Mouse (Mus musculus) layer of hippocampus, adult 9-11 months (tissue): ENCODE data around the gene Nppb.

Experiments
- DNase-seq: peaks from one replicate; pipeline ENCODE4 v3.0.0; 2022

Nppb gene

DNA sequence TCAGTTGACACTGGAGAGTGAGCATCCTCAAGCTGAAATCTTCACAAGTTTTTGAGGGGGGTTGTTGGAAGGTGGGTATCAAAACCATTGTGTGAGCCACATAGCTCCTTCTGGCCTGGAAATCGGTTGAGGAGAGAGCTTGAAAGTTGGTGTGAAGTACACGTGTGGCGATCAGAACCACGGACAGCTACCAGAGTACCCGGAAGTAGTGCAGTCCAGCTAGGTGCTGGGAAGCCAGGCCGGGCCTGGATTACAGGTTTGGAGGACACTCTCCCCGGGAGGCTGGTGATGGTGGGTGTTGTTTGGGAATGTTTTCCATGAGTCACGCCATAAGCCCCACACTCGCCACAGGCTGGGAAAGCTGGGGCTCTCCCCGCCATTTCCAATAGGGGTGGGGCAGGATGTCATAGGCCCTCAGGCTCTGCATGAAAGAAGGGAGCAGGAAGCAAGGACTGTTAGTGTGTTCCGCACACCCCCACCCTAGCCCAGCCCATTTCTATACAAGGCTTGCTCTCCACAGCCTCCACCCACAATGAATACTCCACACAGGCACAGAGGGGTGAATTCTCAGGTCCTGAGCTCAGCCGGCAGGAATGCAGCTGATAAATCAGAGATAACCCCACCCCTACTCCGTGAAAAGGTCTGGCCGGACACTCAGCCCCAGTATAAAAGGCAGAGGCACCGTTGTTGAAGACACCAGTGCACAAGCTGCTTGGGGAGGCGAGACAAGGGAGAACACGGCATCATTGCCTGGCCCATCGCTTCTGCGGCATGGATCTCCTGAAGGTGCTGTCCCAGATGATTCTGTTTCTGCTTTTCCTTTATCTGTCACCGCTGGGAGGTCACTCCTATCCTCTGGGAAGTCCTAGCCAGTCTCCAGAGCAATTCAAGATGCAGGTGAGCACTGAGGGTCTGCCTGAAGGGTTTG is at the start of gene Nppb:
Gene Nppb (plus strand): TSS at position 584 of the 928 bp plus-strand sequence.
- no peak for DNase-seq

DNA sequence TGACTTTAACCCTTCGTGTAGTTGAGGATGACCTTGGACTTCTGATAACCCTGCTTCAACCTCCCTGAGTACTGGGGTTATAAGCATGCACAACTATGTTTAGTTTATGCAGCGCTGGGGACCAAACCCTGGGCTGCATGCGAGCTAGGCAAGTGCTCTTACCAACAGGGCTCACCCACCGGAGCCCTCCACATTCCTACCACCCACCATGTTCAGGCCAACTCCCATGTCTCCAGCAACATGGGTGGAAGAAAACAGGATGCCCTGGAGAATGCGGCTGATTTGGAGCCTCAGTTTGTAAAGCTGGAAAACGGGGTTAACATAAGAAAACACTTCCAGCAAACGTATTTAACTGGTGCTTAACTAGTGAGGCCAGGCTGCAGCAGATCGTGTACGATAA is 49.7 kb upstream of the Nppb start:
- no peak for DNase-seq

DNA sequence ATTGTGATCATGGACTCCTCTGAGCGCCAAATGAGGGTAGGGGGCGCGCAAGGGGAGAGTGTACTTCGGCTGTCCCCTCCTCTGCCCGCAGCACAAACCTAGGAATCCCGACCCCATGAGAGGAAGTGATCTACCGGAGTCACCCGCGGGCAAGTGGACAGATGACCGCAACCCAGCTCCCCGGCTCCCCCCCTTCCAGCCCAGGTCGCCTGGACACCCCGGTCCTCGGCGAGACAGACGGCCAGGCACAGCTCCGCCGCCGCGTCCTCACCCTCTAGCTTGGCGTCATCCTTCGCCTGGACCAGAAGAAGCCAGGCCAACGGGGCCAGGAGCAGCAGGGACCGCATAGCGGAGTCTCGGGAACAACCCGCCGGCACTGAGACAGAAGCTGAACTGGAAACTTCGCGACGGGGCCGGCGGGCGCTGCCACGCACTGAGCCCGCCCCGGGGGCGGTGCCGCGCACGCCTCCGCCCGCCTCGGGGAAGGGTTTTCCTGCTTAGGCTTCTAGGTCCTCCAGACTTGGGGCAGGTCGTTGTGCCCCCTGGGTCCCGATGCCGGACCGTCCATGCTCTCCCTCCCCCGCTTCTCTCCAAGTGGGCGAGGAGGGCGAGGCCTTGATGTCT is 49.1 kb upstream of the Nppb start, which contains the start of gene Plod1:
Gene Plod1 (minus strand): TSS at position 437 of the 624 bp plus-strand sequence.
- peak; percentile 74 for DNase-seq

DNA sequence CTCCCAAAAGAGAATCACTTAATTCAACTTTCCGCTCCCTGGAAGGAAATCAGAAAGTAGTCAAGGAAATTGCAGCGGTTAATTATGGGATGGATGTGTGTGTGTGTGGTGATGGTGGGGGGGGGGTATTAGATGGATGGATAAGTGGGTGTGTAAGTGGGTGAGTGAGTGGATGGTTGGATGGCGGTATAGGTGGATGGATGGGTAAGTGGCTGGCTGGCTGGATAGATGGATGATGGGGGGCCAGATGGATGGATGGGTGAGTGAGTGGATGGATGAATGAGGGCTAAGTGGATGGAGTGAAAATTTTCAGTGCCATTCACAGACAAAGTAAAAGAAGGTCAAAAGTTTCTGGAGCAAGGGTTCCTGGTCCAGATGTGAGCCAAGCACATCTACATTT is 48.6 kb upstream of the Nppb start:
- no peak for DNase-seq

DNA sequence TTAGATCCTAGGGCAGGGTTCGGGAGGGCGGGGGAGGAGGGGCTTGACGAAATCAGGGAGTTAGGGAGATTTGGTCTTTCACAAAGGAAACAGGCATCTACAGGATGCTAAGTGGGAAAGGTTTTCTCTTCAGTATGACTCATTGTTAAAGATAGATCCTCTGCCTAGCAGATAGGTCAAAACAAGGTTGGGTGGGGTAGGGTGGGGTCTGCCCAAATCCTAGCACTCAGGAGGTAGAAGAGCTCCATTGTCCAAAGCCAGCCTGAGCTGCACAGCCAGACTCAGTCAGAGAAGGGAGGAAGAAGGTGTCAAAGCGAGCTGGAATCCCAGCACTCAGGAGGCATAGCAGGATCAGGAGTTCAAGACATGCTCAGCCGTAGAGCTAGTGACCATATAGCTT is 48.1 kb upstream of the Nppb start:
- DNase-seq: no peak

DNA sequence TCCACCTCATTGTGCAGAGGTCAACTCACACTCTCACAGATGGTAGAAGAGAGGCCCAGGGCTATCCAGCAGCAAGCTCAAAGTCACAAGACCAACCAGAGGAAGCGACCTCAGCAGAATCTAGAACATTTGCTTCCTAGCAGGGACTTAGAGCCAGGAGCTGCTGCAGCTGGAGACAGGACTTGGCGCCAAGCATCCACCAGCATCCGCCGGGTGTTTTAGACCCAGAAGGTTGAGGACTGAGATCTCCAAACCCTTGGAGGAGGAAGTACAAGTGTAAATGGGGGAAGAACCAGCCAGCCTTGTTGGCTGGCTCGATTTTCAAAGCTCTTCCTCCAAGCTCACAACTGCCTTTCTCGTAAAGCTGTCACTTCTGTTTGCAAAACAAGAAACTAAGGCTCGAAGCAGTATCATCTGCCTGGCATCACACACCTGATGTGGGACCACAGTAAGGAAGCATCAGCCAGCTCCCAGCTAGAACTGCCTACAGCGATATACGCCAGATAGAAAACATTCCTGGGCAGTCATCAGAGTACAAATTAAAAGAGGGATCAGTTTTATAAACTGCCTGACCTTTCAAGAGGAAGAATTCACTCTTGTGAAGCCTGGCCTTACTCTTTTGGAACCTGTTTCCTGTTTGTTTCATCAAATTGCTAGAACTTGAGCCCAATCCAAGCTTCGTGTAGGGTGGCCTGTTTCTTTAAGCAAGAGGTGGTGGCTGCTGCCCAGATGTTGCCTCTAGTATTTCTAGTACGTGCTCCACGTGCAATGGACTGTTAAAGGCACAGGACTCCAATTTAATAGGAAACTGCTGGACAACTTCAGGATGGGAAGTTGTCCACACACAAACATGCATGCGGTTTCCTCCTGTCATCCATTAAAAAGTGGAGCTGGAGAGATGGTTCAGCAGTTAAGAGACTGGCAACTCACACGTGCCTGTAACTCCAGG is 47.2 kb upstream of the Nppb start:
- DNase-seq: no peak

DNA sequence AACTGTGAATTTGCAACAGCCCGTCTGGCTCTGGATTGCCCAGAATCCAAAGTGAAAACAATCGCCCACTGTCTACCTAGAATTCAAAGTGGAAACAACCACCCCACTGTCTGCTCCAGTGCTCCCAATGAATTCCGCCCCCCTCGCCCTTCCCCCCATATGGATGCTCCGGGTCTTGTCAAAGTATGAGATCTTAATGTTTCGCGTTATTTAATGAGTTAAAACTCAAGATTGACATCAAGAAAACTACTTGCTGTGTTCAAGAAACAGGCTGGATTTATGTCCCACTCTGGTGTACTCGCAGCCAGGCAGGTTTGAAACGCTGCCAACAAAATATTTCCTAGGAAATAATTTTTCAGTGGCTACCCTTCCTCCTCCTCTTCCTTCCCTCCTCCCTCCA is 45.5 kb upstream of the Nppb start:
- peak; percentile 62 for DNase-seq

DNA sequence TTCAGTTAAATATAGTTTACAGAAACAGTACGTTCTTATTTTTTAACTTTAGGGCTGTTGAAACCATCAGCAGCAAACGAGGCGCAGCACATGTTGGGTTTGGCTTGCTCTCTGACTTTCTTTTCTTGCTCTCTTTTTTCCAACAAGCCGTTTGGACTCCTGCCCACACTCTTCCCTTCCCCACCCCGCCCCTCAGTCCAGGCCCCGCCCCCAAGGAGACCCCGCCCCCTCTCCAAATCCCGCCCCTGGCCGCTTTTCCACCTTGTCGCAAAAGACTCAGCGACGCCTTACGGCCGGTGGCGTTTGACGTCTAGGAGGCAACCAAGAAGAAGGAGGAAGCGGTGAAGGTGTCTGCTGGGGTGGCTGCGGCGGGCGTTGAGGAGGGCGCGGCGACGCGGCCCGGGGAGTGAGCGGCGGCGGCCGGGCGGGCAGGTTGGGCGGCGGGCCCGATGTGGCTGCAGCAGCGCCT is 45.0 kb upstream of the Nppb start, which contains the start of gene 2510039O18Rik:
Gene 2510039O18Rik (plus strand): TSS at position 320 of the 469 bp plus-strand sequence.
- DNase-seq: peak; percentile 86

DNA sequence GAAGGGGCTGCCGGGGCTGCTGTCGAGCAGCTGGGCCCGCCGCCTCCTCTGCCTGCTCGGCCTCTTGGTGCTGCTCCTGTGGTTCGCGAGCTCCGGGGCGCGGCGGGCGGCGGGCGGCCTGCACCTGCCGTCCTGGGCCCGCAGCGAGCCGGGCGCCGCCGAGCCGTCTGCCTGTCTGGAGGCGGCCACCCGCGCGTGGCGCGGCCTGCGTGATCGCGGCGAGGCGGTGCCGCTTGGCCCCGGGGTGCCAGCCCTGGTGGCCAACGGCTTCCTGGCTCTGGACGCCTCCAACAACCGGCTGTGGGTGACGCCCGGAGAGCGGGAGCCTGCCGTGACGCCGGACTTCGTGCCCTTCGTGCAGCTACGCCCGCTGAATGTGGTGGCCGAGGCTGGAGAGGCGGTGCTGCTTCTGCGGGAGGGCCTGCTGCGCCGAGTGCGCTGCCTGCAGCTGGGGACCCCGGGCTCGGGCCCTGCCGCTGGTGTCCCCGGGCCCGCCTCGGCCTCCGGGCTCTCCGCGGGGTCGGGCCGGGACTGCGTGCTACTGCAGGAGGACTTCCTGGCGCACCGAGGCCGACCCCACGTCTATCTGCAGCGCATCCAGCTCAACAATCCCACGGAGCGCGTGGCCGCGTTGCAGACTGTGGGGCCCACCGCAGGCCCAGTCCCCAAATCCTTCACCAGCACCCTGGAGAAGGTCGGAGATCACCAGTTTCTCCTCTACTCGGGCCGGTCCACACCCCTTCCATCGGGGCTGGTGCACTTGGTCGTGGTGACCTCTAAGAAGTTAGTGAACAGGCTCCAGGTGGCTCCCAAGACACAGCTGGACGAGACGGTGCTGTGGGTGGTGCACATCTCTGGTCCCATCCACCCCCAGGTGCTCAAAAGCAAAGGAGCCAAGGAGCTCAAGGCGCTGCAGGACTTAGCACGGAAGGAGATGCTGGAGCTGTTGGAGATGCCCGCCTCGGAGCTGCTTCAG is 44.3 kb upstream of the Nppb start:
- DNase-seq: no peak

DNA sequence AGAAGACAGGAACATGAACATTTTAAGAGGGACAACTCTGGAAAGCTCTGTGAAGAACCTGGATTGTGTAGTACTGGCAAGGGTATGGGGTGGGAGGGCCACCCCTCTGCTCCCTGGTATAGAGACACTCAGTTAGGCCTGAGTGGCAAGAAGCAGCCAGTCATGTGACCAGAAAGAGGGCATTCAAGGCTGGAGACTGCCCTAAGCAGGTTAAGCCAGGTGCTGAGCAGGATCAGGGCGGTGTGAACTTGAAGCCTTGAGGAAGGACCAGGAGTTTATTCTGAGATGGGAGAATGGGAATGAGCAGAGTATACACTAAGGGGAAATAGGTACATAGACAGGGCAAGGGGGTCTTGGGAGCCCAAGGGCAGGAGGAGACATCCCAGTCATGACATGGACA is 42.6 kb upstream of the Nppb start:
- DNase-seq: no peak

DNA sequence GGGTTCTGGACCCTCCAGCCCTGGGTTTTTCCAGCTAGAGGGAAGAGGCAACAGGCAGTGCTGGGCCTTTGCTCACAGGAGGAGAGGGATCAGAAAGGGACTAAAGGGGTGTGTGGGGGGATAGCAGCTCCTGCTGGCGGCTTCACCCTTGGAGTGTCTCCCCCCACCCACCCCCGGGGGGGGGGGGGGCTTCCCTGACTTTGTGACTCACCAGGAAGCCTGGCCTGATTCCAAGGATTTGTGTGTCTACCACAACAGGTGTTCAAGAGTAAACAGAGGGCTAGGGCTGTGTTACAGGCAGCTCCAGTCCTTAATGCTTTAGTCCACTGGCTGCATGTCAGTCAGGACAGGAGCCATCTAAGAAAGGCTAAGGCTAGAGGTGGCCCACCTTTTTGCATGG is 38.1 kb upstream of the Nppb start:
- DNase-seq: no peak

DNA sequence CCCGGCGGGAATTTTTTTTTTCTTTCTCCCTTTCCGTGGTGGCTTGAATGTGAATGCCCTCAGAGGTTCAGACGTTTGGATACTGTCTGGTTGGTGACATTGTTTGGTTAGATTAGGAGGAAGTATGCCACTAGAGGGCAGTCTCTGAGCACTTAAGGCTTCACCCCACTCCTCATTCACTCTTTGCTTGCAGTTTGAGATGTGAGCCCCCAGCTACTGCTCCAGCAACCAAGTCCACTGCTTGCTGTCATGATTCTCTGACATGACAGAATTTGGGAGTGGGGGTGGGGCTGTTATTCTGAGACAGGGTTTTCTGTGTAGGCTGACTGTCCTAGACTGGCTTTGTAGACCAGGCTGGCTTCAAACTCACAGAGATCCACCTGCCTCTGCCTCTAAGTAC is 32.0 kb upstream of the Nppb start:
- peak; percentile 56 for DNase-seq

DNA sequence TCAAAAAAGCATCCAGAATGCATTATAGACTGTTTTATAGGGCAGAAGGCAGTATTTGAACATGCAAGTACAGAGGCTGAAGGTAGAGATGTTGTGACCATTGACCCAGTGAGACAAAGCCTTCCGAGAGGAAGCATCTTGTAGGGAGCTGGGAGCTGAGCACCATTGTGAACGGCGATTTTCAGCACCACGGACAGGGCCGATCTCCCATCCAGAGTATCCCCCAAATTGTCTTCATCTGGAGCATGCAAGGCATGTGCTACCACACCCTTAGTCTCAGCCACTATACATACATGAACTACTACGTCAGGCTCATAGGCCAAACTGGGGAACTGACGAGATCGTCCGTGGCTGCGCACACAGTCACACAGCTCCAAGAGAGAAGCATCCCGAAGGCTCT is 28.4 kb upstream of the Nppb start:
- no peak for DNase-seq

DNA sequence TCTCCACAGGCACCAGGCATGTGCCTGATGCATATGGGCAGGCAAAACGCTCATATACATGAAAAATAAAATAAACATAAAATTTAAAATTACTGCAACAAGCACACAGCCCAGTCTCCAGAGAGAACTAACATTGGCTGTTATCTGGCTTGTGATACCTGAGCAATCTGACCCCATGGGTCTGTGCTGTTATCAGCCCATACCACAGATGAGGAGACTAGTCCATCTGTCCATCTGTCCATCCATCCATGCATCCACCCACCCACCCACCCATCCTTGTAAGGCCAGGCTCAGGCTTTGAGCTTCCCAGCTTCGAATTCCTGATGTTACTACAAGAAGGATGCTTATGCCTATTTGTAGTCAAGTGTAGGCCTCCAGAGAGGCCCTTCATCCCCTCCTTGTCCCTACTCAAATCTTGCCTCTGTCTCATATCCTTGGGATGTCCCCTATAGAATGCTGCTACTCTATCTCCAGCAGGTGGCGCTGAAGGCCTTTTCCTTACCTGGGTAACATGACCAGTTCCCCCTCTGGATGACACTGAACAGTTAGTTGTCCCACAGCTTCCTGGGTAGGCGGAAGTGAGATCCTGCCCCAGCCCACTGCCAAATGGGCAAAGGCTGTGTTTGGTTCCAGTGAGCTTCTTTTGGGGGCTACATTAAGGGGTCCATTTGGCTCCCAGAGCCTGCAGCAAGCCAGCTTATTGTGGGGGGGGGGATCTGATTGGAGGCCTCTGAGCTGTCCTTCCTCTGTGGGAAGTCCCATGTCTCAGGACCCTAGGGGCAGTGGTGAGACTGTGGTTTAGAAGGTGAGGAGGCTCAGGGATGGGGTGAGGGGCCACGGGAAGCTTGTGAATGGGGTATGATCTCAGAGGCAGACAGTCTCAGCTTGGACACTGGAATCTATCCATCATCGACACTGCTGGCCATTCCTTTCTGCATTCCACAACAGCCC is 25.4 kb upstream of the Nppb start:
- no peak for DNase-seq

DNA sequence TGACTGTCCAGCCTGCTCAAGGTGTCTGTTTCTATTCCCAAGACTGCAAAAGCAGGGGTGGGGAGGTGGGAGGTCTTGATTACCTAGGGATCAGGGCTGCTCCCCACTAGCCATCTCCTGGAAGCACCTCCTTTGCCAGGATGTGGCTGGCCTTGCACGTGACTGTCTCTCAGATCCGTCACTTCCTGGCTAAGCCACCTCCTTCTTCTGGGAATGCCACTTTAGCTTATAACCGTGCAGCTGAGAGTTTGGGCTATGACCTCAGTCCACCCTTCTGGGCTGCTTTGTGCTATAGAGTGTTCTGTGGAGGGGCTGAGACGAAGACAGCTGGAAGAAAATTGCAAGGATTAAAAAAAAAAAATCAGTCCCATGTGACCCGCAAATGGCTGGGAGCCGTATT is 22.8 kb upstream of the Nppb start:
- no peak for DNase-seq

DNA sequence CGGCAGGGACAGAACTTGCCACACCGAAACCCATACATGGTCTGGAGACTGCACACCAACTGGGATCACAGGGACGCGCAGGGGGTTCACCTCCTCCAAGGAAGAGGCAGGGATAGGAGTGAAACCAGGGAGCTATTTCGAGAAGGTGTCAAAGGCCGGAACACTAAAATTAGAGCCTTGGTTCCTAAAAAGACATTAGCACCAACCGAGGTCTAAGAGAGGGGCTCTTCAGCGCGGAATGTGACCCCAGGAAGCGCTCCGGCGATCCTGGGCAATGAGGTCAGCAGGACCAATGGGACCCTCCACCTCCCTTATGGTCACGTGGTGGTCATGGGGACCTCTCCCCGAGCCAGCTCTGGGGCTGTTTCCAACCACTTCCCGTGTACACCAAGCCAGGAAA is 22.0 kb upstream of the Nppb start:
- DNase-seq: no peak

DNA sequence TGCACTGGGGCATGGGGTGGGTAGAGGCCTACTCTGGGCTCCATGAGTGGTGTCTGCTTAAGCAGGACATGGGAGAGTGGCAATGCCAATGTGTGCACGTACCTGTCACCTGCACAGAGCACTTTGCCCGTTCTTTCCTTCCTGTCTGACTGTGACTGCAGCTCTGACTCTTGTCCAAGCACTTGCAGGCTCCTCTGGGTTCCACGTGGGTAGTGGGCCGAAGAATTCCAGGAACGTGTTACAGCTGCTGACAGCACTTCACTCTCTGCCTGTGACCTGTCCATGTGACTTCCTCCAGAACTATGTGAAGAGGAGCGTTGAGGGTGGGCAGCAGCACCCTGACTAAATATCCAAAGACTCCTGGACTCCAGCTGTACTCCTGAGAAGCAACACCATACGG is 19.9 kb upstream of the Nppb start:
- DNase-seq: no peak

DNA sequence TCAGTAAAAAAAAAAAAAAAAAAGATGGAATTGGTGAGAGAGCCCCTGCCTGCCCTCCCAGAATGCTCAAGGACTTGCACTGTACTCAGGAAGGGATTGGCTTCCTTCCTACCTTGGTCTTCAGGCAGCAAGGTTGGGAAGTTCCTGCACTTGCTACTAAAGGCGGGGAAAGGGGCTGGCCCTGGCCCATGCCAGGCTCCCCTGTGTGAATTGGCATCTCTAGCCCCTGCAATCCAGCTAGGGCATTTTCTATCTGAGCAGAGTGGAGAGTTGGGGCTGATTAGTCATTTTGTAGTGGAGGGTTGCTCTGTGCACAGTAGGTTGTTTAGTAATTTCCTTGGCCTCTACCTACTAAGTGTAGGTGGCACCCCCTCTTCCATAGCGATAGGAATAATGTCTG is 16.8 kb upstream of the Nppb start:
- no peak for DNase-seq

DNA sequence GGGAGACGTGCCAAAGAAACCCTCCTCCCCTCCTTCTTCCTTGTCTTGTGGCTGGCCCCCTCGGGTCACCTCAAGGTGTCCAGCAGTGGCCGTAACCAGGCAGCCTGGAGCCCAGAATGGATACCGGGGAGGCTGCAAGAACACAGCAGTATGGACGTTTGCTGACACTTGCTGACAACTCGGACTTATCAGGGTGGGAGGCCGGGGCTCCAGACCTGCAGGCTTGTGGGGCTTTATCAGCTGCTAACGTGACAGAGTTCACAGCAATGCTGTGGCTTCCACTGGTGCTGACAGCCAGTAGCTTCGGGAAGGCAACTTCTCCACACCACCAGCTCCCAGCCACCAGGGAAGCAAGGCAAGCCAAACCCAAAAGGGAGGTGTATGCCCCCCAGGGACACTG is 16.3 kb upstream of the Nppb start:
- DNase-seq: no peak

DNA sequence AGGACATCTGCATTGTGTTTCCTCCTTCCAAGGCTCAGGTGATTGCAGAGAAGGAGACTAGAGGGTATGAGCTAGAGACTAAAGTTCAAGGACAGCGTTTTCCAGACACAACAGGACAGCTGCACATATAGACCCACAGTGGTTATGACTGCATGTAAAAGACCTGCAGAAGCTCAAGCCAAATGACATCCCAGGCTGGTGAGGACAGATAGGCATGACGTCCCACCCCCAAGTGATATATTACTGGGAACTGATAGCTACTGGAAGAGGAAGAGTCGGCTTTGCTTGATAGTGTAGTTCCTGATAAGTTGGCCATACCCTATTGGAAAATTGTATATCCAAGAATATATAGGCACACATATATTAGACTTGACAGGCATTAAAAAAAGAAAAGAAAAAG is 9.4 kb upstream of the Nppb start:
- DNase-seq: no peak

DNA sequence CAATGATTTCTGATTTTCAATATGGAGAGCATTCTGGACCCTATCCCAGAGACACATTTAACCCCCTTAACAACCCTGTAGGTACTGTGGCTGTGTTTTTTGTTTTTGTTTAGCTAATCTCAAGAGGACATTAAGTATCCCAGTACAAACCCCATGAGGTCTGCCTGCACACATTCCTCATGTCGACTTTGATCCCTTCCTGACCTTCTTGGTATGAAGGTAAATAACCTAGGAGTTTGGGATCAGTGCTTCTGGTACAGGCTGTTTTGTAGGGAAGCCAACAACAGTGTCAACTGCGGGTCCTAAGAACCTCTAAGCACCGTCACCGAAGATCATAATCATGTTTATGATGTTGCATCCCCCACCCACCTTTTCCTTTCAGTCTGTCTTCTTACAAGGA is 7.9 kb upstream of the Nppb start:
- no peak for DNase-seq
